ENCODE assay signal across 18 mouse cellular contexts in genomic region chr5:114970824-114971227, GRCm38 (mm10). TPM values are rescaled to one million over a fixed set of nuclear protein-coding genes. Genes with fewer than 3 reads are reported as not detected.
A peak's percentile ranks its signal among the peaks of the same experiment; 100 is the strongest.
DNase-seq lines count a peak whose midpoint lies in the region; ATAC-seq lines count a peak whose summit lies in the region.
"Had no signal": no experiment of that assay in that cellular context is flagged by ENCODE, and none has a peak within 500 bp of the region (broad histone marks: within the 10 kb centered on the region; RNA-seq: fewer than 3 reads in every experiment).

Gene Hnf1a, minus strand, starts transcription at chr5:114971094.

- DNase-seq in heart, postnatal 14 days, result no peak
- DNase-seq in liver, embryonic 13.5 days, result no peak
- DNase-seq in midbrain, embryonic 10.5 days (ENCODE audit: low spot score), result no peak
- DNase-seq in cerebellum, postnatal 10 days, result no peak
- DNase-seq in c-Kit-positive CD71-positive TER-119-positive erythroid progenitor cells, embryonic 14.5 days (ENCODE audit: low spot score), result no peak
- DNase-seq: B cell, adult 2 months; heart, adult 11 months; left cerebral cortex, postnatal 4 days; right cerebral cortex, postnatal 14 days; thymus, adult 18-20 months had no signal

- no peak within 1 kb of the TSS for H3K9ac ChIP-seq in heart, embryonic 12.5 days
- peak within 1 kb of the TSS; percentile 77 for H3K9ac ChIP-seq in kidney, embryonic 16.5 days (replicated peaks; ENCODE audit: low read length)
- peak within 1 kb of the TSS; percentile 68 for H3K9ac ChIP-seq in liver, embryonic 13.5 days
- no peak within 1 kb of the TSS for H3K9ac ChIP-seq in midbrain, embryonic 16.5 days (ENCODE audit: low read depth, low read length)
- H3K9ac ChIP-seq: midbrain, embryonic 15.5 days; neural tube, embryonic 15.5 days had no signal

- intact Hi-C loops in heart, postnatal 14 days (cut with DNase I), result no loop called here

- no peak within 1 kb of the TSS for H3K27ac ChIP-seq in heart, embryonic 12.5 days (ENCODE audit: poor library complexity, severe bottlenecking)
- H3K27ac ChIP-seq in kidney, embryonic 16.5 days (ENCODE audit: low read length), result peak within 1 kb of the TSS; percentile 97
- H3K27ac ChIP-seq in liver, embryonic 13.5 days, result peak within 1 kb of the TSS; percentile 76
- H3K27ac ChIP-seq in midbrain, embryonic 10.5 days (replicated peaks), result no peak within 1 kb of the TSS
- H3K27ac ChIP-seq in midbrain, embryonic 16.5 days (ENCODE audit: low read length), result no peak within 1 kb of the TSS
- H3K27ac ChIP-seq: hindbrain, embryonic 10.5 days; midbrain, embryonic 15.5 days; neural tube, embryonic 15.5 days had no signal

- 0 out of 2 replicates have a peak, but pooled peaks cover 7% of the 10 kb centered on the region for H3K4me1 ChIP-seq in heart, embryonic 12.5 days (replicated peaks)
- peaks cover 17% of the 10 kb centered on the region for H3K4me1 ChIP-seq in kidney, embryonic 16.5 days (ENCODE audit: insufficient read depth, low read length)
- peaks cover 6% of the 10 kb centered on the region; the same call in 1 of the 2 replicates for H3K4me1 ChIP-seq in liver, embryonic 13.5 days (replicated peaks)
- H3K4me1 ChIP-seq in midbrain, embryonic 10.5 days, result peaks cover 21% of the 10 kb centered on the region
- no peaks in the 10 kb centered on the region for H3K4me1 ChIP-seq in midbrain, embryonic 16.5 days (ENCODE audit: control insufficient read depth, insufficient read depth, low read length)
- H3K4me1 ChIP-seq: midbrain, embryonic 15.5 days had no signal

- H3K9me3 ChIP-seq in heart, embryonic 12.5 days (replicated peaks), result no peaks in the 10 kb centered on the region
- H3K9me3 ChIP-seq in kidney, embryonic 16.5 days (ENCODE audit: low read length), result no peaks in the 10 kb centered on the region
- no peaks in the 10 kb centered on the region for H3K9me3 ChIP-seq in liver, embryonic 13.5 days (replicated peaks)
- H3K9me3 ChIP-seq in midbrain, embryonic 10.5 days (replicated peaks), result no peaks in the 10 kb centered on the region
- H3K9me3 ChIP-seq in midbrain, embryonic 16.5 days (replicated peaks; ENCODE audit: control insufficient read depth, low read length, poor library complexity, severe bottlenecking), result no peaks in the 10 kb centered on the region
- H3K9me3 ChIP-seq: hindbrain, embryonic 10.5 days; midbrain, embryonic 15.5 days; neural tube, embryonic 15.5 days had no signal

- no peaks in the 10 kb centered on the region for H3K36me3 ChIP-seq in heart, embryonic 12.5 days
- H3K36me3 ChIP-seq in kidney, embryonic 16.5 days (ENCODE audit: insufficient read depth, low read length), result no peaks in the 10 kb centered on the region
- H3K36me3 ChIP-seq in liver, embryonic 13.5 days, result no peaks in the 10 kb centered on the region
- H3K36me3 ChIP-seq in midbrain, embryonic 10.5 days, result no peaks in the 10 kb centered on the region
- H3K36me3 ChIP-seq in midbrain, embryonic 16.5 days (ENCODE audit: control insufficient read depth, insufficient read depth, low read length), result no peaks in the 10 kb centered on the region
- H3K36me3 ChIP-seq: hindbrain, embryonic 10.5 days; midbrain, embryonic 15.5 days; neural tube, embryonic 15.5 days had no signal

- 0 out of 2 replicates have a peak, but pooled peaks have one; percentile 11 for ATAC-seq in heart, embryonic 12.5 days (ENCODE audit: insufficient number of reproducible peaks, low FRiP score)
- 0 out of 2 replicates have a peak, but pooled peaks have one; percentile 24 for ATAC-seq in kidney, embryonic 16.5 days (ENCODE audit: low FRiP score, low TSS enrichment)
- peak; percentile 49 for ATAC-seq in liver, embryonic 13.5 days (ENCODE audit: low read depth)
- ATAC-seq in midbrain, embryonic 16.5 days, result no peak
- ATAC-seq: midbrain, embryonic 15.5 days had no signal

- WGBS in heart, embryonic 12.5 days, result 80% methylated on average over 17 of the region's 17 CpGs
- 43% methylated on average over 16 of the region's 17 CpGs for WGBS in kidney, embryonic 16.5 days
- WGBS in liver, embryonic 13.5 days (ENCODE audit: insufficient replicate concordance), result 70% methylated on average over 17 of the region's 17 CpGs
- WGBS in midbrain, embryonic 10.5 days, result 85% methylated on average over 17 of the region's 17 CpGs
- 83% methylated on average over 17 of the region's 17 CpGs for WGBS in midbrain, embryonic 16.5 days

- H3K4me2 ChIP-seq in heart, embryonic 12.5 days, result no peak within 1 kb of the TSS
- peak within 1 kb of the TSS; percentile 57 for H3K4me2 ChIP-seq in kidney, embryonic 16.5 days (replicated peaks; ENCODE audit: low read depth, low read length)
- H3K4me2 ChIP-seq in liver, embryonic 13.5 days, result peak within 1 kb of the TSS; percentile 46
- no peak within 1 kb of the TSS for H3K4me2 ChIP-seq in midbrain, embryonic 16.5 days (ENCODE audit: low read length)
- H3K4me2 ChIP-seq: midbrain, embryonic 15.5 days; neural tube, embryonic 15.5 days had no signal

- peaks cover 45% of the 10 kb centered on the region for H3K27me3 ChIP-seq in heart, embryonic 12.5 days (replicated peaks)
- no peaks in the 10 kb centered on the region for H3K27me3 ChIP-seq in kidney, embryonic 16.5 days (ENCODE audit: insufficient read depth, low read length)
- H3K27me3 ChIP-seq in liver, embryonic 13.5 days, result peaks cover 26% of the 10 kb centered on the region
- peaks cover 22% of the 10 kb centered on the region for H3K27me3 ChIP-seq in midbrain, embryonic 10.5 days (ENCODE audit: low read depth, poor library complexity, severe bottlenecking)
- no peaks in the 10 kb centered on the region for H3K27me3 ChIP-seq in midbrain, embryonic 16.5 days (ENCODE audit: control insufficient read depth, insufficient read depth, low read depth, low read length)
- H3K27me3 ChIP-seq: midbrain, embryonic 15.5 days had no signal

- H3K4me3 ChIP-seq in heart, embryonic 12.5 days, result no peak within 1 kb of the TSS
- peak within 1 kb of the TSS; percentile 56 for H3K4me3 ChIP-seq in kidney, embryonic 16.5 days (ENCODE audit: low read length)
- H3K4me3 ChIP-seq in liver, embryonic 13.5 days (replicated peaks), result peak within 1 kb of the TSS; percentile 51
- no peak within 1 kb of the TSS for H3K4me3 ChIP-seq in midbrain, embryonic 10.5 days
- H3K4me3 ChIP-seq in midbrain, embryonic 16.5 days (ENCODE audit: low read depth, low read length), result no peak within 1 kb of the TSS
- H3K4me3 ChIP-seq: hindbrain, embryonic 10.5 days; midbrain, embryonic 15.5 days; neural tube, embryonic 15.5 days had no signal

RNA-seq across cellular contexts. Expression of gene Hnf1a, which starts in this region (rescaled TPM):
- polyA plus RNA-seq in heart, embryonic 12.5 days (2016; fragmentation: Nextera tagmentation; extraction: Ambion mirVana), result 0.05 and 0.19 TPM in 2 replicates
- under 1 TPM in 1 of 2 experiments, not detected in 1; 0.10 TPM for total RNA-seq in heart, postnatal 14 days (2021)
- polyA plus RNA-seq in kidney, embryonic 16.5 days (2015; fragmentation: Nextera tagmentation; extraction: Ambion mirVana), result 12.6 and 15.4 TPM in 2 replicates
- 2.4 and 2.9 TPM in 2 replicates for polyA plus RNA-seq in liver, embryonic 13.5 days (2015; fragmentation: Nextera tagmentation; extraction: Ambion mirVana)
- 0.06 TPM in 1 of 2 replicates, not detected in the other for polyA plus RNA-seq in midbrain, embryonic 10.5 days (2016; fragmentation: Nextera tagmentation; extraction: Ambion mirVana)
- polyA plus RNA-seq in midbrain, embryonic 16.5 days (2015; fragmentation: Nextera tagmentation; extraction: Ambion mirVana), result 0.05 TPM in 1 of 2 replicates, not detected in the other
- total RNA-seq: layer of hippocampus, adult 8-10 months; left cerebral cortex, postnatal 4 days had no signal
- polyA plus RNA-seq: cortical plate, adult 2 months; hindbrain, embryonic 10.5 days had no signal

Comparison
In these comparisons a context has a peak if more than half of its experiments do, and no peak if none do; other contexts are left out.
1. Peak in ATAC-seq in heart, embryonic 12.5 days; RNA of the gene not detected or under 1 TPM.
2. H3K27ac ChIP-seq: peak in kidney, embryonic 16.5 days (single experiment) and liver, embryonic 13.5 days (single experiment); none in heart, embryonic 12.5 days (single experiment), midbrain, embryonic 10.5 days (single experiment) and midbrain, embryonic 16.5 days (single experiment).
3. H3K4me2 ChIP-seq: peak in kidney, embryonic 16.5 days (single experiment) and liver, embryonic 13.5 days (single experiment); none in heart, embryonic 12.5 days (single experiment) and midbrain, embryonic 16.5 days (single experiment).
4. H3K4me3 ChIP-seq: peak in kidney, embryonic 16.5 days (single experiment) and liver, embryonic 13.5 days (single experiment); none in heart, embryonic 12.5 days (single experiment), midbrain, embryonic 10.5 days (single experiment) and midbrain, embryonic 16.5 days (single experiment).
5. H3K9ac ChIP-seq: peak in kidney, embryonic 16.5 days (single experiment) and liver, embryonic 13.5 days (single experiment); none in heart, embryonic 12.5 days (single experiment) and midbrain, embryonic 16.5 days (single experiment).